Mouse (Mus musculus): ENCODE measurements around the gene Tril.

Gene Tril

GRCm38 (mm10) chr6:53806021-53806420 lies 14.6 kb downstream of the Tril start:
- no peak for DNase-seq (ENCODE audit: low read depth)

DNA sequence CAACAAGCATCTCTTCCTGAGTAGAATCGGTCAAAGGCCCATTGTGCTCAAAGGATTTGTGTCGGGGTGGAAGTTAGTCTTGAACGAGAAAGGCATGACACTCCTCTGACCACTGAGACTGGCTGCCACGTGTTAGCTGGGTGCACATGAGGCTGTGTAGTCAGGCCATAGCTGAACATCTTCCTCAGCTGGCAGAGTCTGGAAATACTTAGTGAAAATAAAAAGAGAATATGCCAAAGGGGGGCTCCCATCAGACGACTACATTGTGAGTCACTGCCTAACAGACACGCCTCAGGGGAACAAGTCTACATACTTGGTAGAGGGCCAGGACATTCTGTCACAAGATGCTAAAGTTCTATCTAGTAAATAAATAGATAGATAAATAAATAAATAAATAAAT lies 16.5 kb downstream of the Tril start:
- no peak for DNase-seq (ENCODE audit: low read depth)

- DNase-seq (ENCODE audit: low read depth) = no peak
These were observed 17.1 kb downstream of the Tril start for GRCm38 (mm10) chr6:53803551-53803950.

- DNase-seq (ENCODE audit: low read depth) = no peak
These were observed 18.7 kb downstream of the Tril start for GRCm38 (mm10) chr6:53801893-53802286.

- no peak for DNase-seq (ENCODE audit: low read depth)
These were observed 19.2 kb downstream of the Tril start for GRCm38 (mm10) chr6:53801269-53801892.

DNA sequence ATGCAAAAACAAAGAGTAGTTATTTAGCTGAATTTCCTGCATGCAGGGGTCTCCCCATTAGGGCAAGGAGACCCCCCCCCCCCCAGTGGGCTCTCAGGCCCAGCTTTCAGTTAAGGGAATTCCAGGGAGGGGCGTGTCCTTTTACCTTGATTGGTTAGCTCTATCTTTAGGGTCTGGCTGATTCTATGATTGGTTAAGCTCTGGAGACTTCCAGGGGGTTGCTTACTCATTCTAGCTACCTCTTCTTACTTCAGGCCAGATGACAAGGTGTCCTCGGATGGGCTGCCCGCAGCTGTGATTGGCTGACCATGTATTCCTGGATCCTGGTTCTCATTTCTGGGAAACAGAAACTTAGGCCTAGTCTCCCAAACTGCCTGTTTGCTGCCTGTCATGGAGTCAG lies 21.8 kb downstream of the Tril start:
- no peak for DNase-seq (ENCODE audit: low read depth)

- no peak for DNase-seq (ENCODE audit: low read depth)
These were observed 23.8 kb downstream of the Tril start for GRCm38 (mm10) chr6:53796835-53797234.

DNA sequence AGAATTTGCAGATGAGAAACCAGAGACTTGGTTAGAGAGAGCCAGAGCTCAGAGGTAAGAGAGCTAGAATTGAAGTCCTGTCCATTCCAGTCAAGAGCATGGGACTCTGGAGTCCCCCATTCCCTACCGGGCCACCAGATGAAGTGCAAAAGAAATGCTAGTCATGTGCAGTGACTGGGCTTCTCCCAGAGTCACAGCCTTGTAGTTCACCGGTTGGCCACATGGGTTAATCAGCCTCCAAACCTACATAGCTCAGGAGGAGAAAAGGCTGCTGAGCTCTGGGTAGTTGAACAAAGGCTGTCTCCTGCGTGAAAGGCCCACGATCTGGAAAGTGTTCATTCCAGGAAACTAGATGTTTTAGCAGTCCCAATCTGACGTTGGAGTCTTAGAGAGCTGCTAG lies 24.8 kb downstream of the Tril start:
- peak; percentile 19 for DNase-seq (ENCODE audit: low read depth)

DNA sequence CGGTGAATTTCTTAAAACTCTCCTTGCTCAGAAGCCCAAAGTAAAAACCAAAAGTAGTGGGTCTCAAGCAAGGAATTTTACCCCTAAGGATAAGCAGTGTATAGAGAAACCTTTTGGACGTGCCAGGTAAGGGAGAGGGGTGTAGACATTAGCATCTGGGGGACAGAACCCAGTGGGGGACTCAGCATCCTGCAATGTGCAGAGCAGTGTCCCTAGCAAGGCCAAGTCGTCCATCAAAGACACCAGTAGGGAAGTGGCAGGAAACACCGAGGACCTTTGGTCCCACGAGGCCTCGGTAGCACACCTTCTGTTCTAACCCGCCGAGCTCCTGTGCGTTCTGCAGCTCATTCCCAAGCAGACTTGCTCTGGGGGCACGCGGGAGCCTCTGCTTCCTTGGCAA lies 25.6 kb downstream of the Tril start:
- DNase-seq (ENCODE audit: low read depth) = no peak

DNA sequence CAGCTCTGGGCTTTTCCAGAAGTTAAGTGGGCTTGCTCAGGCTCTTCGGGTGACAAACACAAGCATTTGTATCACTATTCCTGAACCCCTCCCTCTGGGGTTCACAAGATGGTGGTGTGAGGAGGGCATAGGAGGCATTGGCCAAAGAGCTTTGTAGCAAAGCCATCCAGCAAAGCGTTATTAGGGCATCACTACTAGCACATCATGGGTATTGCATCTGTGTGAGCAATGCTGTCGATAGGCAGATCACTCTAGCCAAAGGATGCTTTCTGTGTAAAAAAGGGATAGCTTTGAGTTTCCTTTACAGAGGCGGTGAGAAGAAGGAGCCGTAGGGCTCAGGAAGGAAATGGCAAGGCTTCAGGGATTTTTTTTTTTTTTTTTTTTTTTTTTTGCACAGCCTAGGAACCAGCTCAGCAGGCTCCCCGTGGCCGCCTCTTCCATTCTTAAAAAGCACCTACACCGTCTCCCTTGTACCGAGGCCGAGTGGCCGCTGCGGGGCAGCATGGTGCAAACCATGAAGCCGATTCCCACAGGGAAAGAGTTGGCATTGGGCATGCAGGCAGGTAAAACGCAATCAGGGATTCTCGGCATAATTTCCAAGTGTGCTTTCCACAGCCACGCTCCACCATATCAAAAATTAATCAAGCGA lies 26.2 kb downstream of the Tril start:
- DNase-seq (ENCODE audit: low read depth) = no peak

DNA sequence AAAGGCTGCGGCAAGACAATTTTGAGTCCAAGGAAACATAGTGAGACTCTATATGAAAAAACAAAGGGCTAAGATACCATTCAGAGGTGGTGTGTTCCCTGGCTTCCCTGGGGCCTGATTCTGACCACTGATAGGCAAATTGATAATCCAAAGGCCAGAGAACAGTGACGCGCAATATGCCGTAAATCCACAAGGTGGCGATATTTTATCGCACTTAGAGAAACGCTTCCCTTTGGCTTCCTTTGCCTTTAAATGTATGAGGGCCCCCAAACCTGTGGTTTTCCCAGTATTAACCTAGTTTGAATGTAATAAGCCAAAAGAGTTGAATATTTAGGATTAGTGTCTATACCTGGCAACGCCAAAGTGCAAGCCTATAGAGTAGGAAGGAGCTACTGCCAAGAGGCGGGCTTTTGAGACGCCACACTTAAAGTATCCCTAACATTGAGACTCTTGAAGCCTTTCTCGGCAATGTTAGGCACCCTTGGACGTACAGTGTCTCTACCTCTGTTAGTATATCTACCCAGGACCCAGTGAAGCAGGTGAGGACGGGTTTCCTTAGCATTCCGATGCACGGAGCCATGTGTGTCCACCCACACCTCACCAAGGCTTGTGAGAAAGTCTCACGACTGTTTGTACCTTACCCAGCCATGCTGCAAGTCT lies 37.6 kb downstream of the Tril start:
- no peak for DNase-seq (ENCODE audit: low read depth)

GRCm38 (mm10) chr6:53782273-53782672 lies 38.4 kb downstream of the Tril start:
- DNase-seq (ENCODE audit: low read depth) = no peak

- peak; percentile 37 for DNase-seq (ENCODE audit: low read depth)
These were observed 39.5 kb downstream of the Tril start for GRCm38 (mm10) chr6:53781171-53781570.

GRCm38 (mm10) chr6:53780008-53780407 lies 40.6 kb downstream of the Tril start:
- no peak for DNase-seq (ENCODE audit: low read depth)

DNA sequence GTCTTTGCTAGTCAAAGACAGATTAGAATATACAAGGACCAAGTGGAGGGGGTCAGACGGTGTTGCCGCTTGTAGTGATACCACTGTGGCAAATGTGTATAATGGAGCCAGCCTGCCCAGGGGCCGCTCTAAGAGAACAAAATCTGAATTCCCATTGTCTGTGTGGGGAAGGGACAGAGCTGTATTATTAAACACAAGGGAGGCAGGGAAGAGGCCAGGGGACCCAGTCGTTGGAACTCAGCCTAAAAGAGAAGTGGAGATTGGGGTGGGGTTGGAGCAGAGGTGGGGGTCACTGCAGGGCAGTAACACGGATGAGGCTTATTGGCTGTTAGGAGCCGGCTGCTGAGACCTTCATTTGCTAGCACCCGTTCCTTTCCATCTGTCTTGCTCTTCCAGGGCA lies 41.1 kb downstream of the Tril start:
- DNase-seq (ENCODE audit: low read depth) = no peak

DNA sequence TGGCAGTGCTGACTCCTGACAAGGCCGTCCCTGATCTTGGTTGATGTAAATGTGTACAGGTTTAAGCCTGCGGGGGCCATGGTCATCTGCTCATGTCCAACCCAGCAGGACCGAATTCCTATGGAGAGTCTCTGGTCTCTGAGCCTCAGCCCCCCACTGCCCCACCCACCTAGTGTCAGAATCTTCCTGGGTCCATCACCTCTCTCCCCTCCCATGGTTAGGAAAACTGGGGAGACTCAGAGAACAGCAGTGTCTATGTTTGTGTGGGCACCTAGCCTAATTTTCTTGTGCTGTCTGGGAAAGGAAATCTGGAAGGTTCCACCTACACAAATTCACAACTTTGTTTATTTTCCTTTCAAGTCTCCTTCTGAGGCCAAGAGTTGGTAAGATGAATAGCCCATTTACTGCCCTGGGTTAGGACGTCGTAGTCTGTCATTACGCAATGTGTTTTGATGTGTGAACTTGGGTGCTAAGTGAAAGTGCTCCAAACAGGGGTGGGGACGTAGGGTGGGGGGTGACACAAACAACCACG lies 42.1 kb downstream of the Tril start:
- no peak for DNase-seq (ENCODE audit: low read depth)

DNA sequence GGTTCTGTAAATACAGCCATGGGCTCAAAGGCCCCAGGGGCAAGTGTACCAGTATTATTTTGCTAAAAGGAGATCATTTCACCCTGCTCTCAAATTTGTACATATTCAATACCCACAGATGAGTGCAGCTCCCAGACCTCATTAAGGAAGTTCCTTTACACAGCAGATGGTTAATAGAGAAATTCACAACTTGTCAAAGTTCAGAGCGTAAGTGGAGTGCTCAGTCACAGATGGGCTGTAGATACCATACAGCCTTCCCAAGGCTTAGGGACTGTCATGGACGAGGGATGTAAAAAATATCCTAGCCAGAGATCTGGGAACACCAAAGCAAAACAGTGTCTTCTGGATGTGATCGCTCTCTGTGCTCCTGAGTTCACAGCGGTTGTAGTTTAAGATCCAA lies 52.4 kb downstream of the Tril start:
- DNase-seq (ENCODE audit: low read depth) = no peak

- DNase-seq (ENCODE audit: low read depth) = no peak
These were observed 54.3 kb downstream of the Tril start for GRCm38 (mm10) chr6:53766243-53766915.

DNA sequence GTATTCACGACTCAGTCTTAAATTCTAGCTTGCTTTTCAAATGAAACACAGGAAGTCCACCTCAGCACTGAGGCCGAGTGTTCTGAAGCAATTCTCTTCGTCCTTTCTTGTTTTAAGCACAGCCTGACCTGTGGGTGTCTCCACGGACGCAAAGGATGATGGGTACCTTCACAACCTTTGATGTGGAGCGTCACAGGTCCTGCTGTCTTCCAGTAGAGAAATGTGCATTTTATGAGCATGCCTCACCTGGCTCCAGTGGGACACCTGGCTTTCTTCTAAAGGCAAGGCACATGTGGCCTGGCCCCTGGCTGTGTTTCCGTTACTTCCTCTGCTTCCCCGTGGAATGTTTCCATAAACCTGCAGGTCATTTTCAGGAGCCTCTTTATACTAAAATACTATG lies 54.9 kb downstream of the Tril start:
- no peak for DNase-seq (ENCODE audit: low read depth)

Data from c-Kit-positive CD71-positive TER-119-negative erythroid progenitor cells, embryonic 14.5 days (primary cell).